Mouse (Mus musculus) CD4-positive, CD25-positive, alpha-beta regulatory T cell, adult 2 months (primary cell): Measurements from ENCODE around the gene Mvb12b.
A peak's percentile ranks its signal among the peaks of the same experiment; 100 is the strongest.

ENCODE experiments used
- DNase-seq: peaks from one replicate; pipeline ENCODE4 v3.0.0-alpha.2; 2012; ENCODE audit warnings: low read depth, low spot score

Gene Mvb12b

GRCm38 (mm10) chr2:33698898-33699297 lies 188.8 kb downstream of the Mvb12b start:
- peak; percentile 16 for DNase-seq

GRCm38 (mm10) chr2:33696428-33696827 lies 191.3 kb downstream of the Mvb12b start:
- peak; percentile 23 for DNase-seq

- no peak for DNase-seq
Observed at GRCm38 (mm10) chr2:33693931-33694330, 193.8 kb downstream of the Mvb12b start.

GRCm38 (mm10) chr2:33689880-33690462 lies 197.8 kb downstream of the Mvb12b start:
- peak; percentile 60 for DNase-seq

- DNase-seq: no peak
Observed at GRCm38 (mm10) chr2:33689155-33689879, 198.4 kb downstream of the Mvb12b start.

- DNase-seq: no peak
Observed at GRCm38 (mm10) chr2:33683594-33683993, 204.2 kb downstream of the Mvb12b start.

- no peak for DNase-seq
Observed at GRCm38 (mm10) chr2:33683095-33683494, 204.7 kb downstream of the Mvb12b start.

- peak; percentile 67 for DNase-seq
Observed at GRCm38 (mm10) chr2:33682219-33682618, 205.5 kb downstream of the Mvb12b start.
